Mouse (Mus musculus) lung, embryonic 14.5 days (tissue): ENCODE measurements around the gene Opn1sw. TPM values are rescaled to one million over a fixed set of nuclear protein-coding genes. Genes with fewer than 3 reads are reported as not detected.

ENCODE experiments used
- ATAC-seq: fragments of 200-750 bp; cut with Nextera tagmentation; 2 replicates; pipeline ENCODE4 v1.8.0; 2017; ENCODE audit warnings: mild to moderate bottlenecking, moderate TSS enrichment, moderate library complexity; ENCODE audit not compliant: insufficient read depth
- DNase-seq: peaks from one replicate; pipeline ENCODE4 v3.0.0-alpha.2; 2015
- H3K27ac ChIP-seq: fragments of 300-500 bp; sonication (generic); 2 replicates; pipeline ENCODE4 v1.5.1; 2014; ENCODE audit warnings: low read depth, mild to moderate bottlenecking, moderate library complexity
- H3K27me3 ChIP-seq: fragments of 300-500 bp; sonication (generic); 2 replicates; pipeline ENCODE4 v1.6.1; 2014; ENCODE audit warnings: low read length, control low read depth; ENCODE audit not compliant: insufficient read depth
- H3K36me3 ChIP-seq: fragments of 300-500 bp; sonication (generic); 2 replicates; pipeline ENCODE4 v1.6.1; 2014; ENCODE audit warnings: control low read depth; ENCODE audit not compliant: insufficient read depth
- H3K4me1 ChIP-seq: fragments of 300-500 bp; sonication (generic); 2 replicates; pipeline ENCODE4 v1.6.1; 2014; ENCODE audit warnings: antibody characterized with exemption, control low read depth; ENCODE audit not compliant: insufficient read depth
- H3K4me2 ChIP-seq: fragments of 300-500 bp; sonication (generic); 2 replicates; pipeline ENCODE4 v1.6.1; 2014; ENCODE audit warnings: mild to moderate bottlenecking
- H3K4me3 ChIP-seq: fragments of 300-500 bp; sonication (generic); 2 replicates; pipeline ENCODE4 v1.5.1; 2014; ENCODE audit warnings: low read depth, low read length
- H3K9ac ChIP-seq: fragments of 300-500 bp; sonication (generic); 2 replicates; pipeline ENCODE4 v1.6.1; 2014
- H3K9me3 ChIP-seq: fragments of 300-500 bp; sonication (generic); 2 replicates; pipeline ENCODE4 v1.6.1; 2016; ENCODE audit warnings: low read depth, low read length, control low read depth
- CTCF ChIP-seq: IDR thresholded peaks from 2 replicates; pipeline ENCODE4 v1.5.1; 2016; ENCODE audit warnings: antibody characterized with exemption, low read depth
- WGBS: fragments of 180-500 bp; shearing (Covaris S2); extraction: QIAGEN DNeasy Blood & Tissue Kit; methylation state at CpG from one replicate; pipeline ENCODE4 v1.1.7; 2014; 5-methylcytosine and 5-hydroxymethylcytosine counted together
- polyA plus RNA-seq: library from polyadenylated mRNA; unstranded; fragments of >200 nt; fragmentation: Nextera tagmentation; extraction: Ambion mirVana; gene quantifications from 2 replicates; pipeline ENCODE4 v1.2.1, GENCODE M21; 2014

The Opn1sw gene
- polyA plus RNA-seq, 1 experiment from 2014 or later: 0.61 TPM

DNA sequence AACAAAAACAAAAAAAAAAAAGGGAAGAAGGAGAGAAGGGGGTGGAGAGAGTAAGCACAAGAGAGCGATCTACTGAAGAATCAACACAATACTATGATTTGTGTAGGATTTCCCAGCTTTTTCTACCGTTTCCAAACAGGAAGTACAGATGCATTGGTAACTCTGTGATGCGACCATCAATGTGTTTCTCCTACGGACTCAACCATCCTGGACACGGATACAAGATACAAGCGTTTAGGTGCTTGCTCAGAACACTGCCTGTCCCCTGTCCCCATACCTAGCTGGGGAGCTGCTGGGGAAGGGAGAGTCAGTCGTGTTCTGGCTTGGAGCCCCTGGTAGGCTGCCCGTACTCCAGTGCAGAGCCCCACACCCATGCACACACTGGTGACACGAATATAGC is 1.2 kb upstream of the Opn1sw start:
- 50% methylated on average over 9 of the region's 9 CpGs for WGBS
- Histone ChIP-seq H3K27ac (no peak overlapping the region), H3K36me3 (no peaks in the 10 kb centered on the region), H3K4me1 (no peaks in the 10 kb centered on the region; the same call in 1 of the 2 replicates), H3K27me3 (0 out of 2 replicates have a peak, but pooled peaks cover 6% of the 10 kb centered on the region), H3K4me3 (no peak overlapping the region), H3K9me3 (no peaks in the 10 kb centered on the region), H3K9ac (no peak overlapping the region), H3K4me2 (peak overlapping the region; percentile 45)
- DNase-seq (no peak), ATAC-seq (no peak)
- no peak for TF ChIP-seq CTCF

DNA sequence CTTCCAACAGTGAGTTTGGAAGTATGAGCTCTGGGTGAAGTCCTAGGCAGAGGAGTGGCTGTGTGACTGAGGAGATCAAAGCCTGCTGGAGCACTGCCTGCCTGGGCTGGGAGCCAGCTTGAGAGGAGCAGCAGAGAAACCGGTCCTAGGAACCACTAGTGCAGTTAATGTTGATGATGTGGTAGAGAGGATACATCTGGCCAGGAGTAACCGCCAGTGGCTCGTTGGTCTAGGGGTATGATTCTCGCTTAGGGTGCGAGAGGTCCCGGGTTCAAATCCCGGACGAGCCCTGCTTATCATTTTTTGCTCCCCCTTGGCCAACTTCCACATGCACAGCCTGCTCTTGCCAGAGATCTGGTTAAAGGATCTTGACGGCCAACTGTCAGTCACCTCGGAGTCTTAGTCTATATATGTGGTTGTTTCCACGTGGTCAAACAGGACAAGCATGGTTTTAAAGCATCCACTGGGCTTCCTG is 375 bp upstream of the Opn1sw start:
- H3K4me2 ChIP-seq: peak overlapping the region; percentile 64
- peak overlapping the region; percentile 44 for H3K4me3 ChIP-seq
- H3K9me3 ChIP-seq: no peaks in the 10 kb centered on the region
- WGBS: 4% methylated on average over 11 of the region's 11 CpGs
- TF ChIP-seq CTCF: no peak
- H3K27ac ChIP-seq: peak overlapping the region; percentile 66
- peak; percentile 98 for DNase-seq
- H3K4me1 ChIP-seq: no peaks in the 10 kb centered on the region; the same call in 1 of the 2 replicates
- no peaks in the 10 kb centered on the region for H3K27me3 ChIP-seq
- no peak overlapping the region for H3K9ac ChIP-seq
- no peaks in the 10 kb centered on the region for H3K36me3 ChIP-seq
- peak; percentile 99 for ATAC-seq

DNA sequence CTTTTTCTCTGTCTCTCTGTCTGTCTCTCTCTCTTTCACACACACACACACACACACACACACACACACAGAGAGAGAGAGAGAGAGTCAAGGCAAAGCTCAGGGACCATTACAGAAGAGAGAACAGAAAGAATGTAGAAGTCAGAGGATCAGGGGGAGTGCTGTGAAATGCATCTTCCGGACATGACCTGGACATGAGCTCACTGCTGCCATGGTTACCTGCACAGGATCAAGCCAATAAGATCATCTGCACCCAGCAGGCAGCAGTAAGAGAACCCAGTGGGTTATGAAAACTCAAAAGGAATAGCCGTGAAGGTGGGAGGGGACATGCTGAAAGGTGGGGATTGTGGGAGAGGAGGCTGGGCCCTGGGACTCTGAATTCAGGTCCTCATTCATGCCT is 5.8 kb downstream of the Opn1sw start:
- WGBS: 49% methylated on average over 2 of the region's 2 CpGs
- no peak for TF ChIP-seq CTCF
- H3K27ac ChIP-seq: no peak overlapping the region
- H3K9me3 ChIP-seq: no peaks in the 10 kb centered on the region
- no peak overlapping the region for H3K9ac ChIP-seq
- no peaks in the 10 kb centered on the region; the same call in 1 of the 2 replicates for H3K4me1 ChIP-seq
- ATAC-seq (no peak), DNase-seq (no peak)
- H3K4me2 ChIP-seq: no peak overlapping the region
- no peak overlapping the region for H3K4me3 ChIP-seq
- H3K36me3 ChIP-seq: peaks cover 11% of the 10 kb centered on the region; the same call in 1 of the 2 replicates
- H3K27me3 ChIP-seq: no peaks in the 10 kb centered on the region

DNA sequence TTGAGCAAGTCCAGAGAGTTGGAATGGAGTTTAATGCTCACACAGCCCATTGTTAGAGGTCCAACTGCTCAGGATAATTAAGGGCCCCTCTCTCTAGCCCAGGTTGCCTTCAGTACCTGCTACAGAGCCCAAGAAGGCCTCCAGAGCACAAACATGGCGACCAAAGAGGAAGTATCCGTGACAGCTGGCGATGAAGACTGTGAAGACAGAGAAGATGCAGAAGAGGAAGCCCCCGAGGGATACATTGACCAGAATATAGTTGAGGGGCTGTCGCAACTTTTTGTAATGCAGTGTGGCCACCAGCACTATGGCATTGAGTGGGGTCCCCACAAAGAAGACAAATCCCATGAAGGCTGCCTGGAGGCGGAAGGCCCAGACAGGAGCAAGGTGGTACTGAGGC is 8.3 kb downstream of the Opn1sw start:
- H3K4me3 ChIP-seq: no peak overlapping the region
- H3K4me2 ChIP-seq: no peak overlapping the region
- TF ChIP-seq CTCF: no peak
- DNase-seq (no peak), ATAC-seq (no peak)
- H3K9ac ChIP-seq: no peak overlapping the region
- H3K36me3 ChIP-seq: peaks cover 35% of the 10 kb centered on the region
- H3K9me3 ChIP-seq: no peaks in the 10 kb centered on the region
- no peak overlapping the region for H3K27ac ChIP-seq
- no peaks in the 10 kb centered on the region for H3K27me3 ChIP-seq
- WGBS: 95% methylated on average over 6 of the region's 6 CpGs
- H3K4me1 ChIP-seq: no peaks in the 10 kb centered on the region

DNA sequence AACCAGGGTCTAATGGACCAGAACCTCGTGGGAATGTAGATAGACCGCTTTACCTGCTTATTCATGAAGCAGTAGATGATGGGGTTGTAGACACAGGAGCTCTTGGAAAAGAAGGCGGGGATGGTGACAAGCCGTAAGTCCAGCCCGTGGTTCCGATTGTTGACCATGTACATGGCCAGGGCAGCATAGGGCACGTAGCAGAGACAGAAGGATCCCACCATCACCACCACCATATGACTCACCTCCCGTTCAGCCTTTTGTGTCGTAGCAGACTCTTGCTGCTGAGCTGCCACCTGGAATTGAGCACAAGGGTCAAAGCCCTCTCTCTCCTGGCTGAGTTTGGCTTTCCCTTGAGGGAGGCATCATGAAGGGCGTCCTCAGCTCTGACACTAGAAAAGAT is 9.6 kb downstream of the Opn1sw start:
- WGBS: 93% methylated on average over 10 of the region's 10 CpGs
- Histone ChIP-seq H3K4me1 (no peaks in the 10 kb centered on the region), H3K9me3 (no peaks in the 10 kb centered on the region), H3K4me3 (no peak overlapping the region), H3K27me3 (no peaks in the 10 kb centered on the region), H3K27ac (no peak overlapping the region), H3K9ac (no peak overlapping the region), H3K4me2 (no peak overlapping the region), H3K36me3 (peaks cover 48% of the 10 kb centered on the region)
- DNase-seq: no peak
- no peak for TF ChIP-seq CTCF
- ATAC-seq: peak; percentile 33; the same call in 1 of the 2 replicates

DNA sequence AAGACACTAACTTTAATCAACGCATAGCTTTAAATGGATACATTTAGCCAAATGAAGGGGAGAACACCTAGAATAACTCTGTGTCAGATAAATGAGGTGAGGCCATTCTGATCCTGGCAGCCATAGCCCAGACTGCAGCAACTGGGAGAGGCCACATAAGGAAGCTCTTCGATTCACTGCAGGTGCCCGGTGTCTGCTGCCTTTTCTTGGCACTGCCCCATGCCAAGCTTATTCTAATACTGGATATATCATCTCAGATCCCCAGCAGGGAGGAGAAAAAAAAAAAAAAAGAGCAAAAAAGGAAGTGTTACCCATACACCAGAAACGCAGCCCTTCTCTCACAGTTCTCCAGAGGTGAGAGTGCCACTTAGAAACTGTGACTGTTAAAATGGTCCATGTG is 10.9 kb downstream of the Opn1sw start:
- no peak for DNase-seq
- no peaks in the 10 kb centered on the region for H3K9me3 ChIP-seq
- WGBS: 92% methylated on average over 4 of the region's 4 CpGs
- no peak overlapping the region for H3K4me3 ChIP-seq
- peaks cover 61% of the 10 kb centered on the region for H3K36me3 ChIP-seq
- H3K4me2 ChIP-seq: no peak overlapping the region
- no peak for ATAC-seq
- no peaks in the 10 kb centered on the region for H3K27me3 ChIP-seq
- TF ChIP-seq CTCF: no peak
- H3K9ac ChIP-seq: no peak overlapping the region
- H3K27ac ChIP-seq: no peak overlapping the region
- H3K4me1 ChIP-seq: no peaks in the 10 kb centered on the region

DNA sequence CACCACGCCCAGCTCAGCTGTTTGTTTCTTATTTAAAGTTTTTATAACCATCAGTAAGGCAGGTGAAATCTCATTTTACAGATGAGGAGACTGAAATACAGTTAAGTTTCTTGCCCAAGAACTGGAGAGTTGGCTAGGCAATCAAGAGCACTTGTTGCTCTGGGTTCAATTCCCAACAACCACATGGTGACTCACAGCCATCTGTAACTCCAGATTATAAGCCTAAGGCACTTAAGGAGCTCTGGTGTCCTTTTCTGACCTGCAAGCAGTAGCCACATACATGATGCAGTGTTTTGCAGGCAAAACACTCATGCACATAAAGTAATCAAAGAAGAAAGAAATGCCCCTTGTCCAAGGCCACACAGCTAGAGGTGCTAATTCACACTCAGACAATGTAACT is 23.0 kb downstream of the Opn1sw start:
- DNase-seq (no peak), ATAC-seq (no peak)
- H3K4me1 ChIP-seq: no peaks in the 10 kb centered on the region
- no peaks in the 10 kb centered on the region for H3K9me3 ChIP-seq
- no peak overlapping the region for H3K4me2 ChIP-seq
- no peak overlapping the region for H3K27ac ChIP-seq
- H3K27me3 ChIP-seq: no peaks in the 10 kb centered on the region
- no peak overlapping the region for H3K9ac ChIP-seq
- no peak for TF ChIP-seq CTCF
- WGBS: 92% methylated on average over 1 of the region's 1 CpGs
- H3K4me3 ChIP-seq: no peak overlapping the region
- H3K36me3 ChIP-seq: peaks cover 70% of the 10 kb centered on the region

DNA sequence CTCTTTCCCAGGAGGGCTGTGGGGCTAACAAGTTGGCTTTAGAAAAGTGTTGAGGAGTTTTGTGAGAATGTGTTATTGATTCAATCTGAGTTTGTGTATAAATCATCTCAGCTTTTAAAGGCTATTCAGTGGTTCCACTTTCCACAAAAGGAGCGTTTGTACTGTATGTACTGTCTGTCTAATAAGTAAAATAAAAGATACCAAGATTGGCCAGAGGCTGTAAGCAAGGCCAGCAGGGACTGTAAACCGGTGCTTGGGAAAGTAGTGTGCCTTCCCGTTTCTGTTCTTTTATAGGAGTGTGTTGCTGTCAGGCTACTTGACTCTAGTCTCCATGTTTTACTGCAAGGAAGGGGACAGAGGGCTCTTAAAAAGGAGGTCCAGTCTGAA is 25.1 kb downstream of the Opn1sw start:
- Histone ChIP-seq H3K9me3 (no peaks in the 10 kb centered on the region), H3K9ac (no peak overlapping the region), H3K4me1 (no peaks in the 10 kb centered on the region), H3K27ac (no peak overlapping the region), H3K27me3 (no peaks in the 10 kb centered on the region), H3K4me2 (no peak overlapping the region), H3K4me3 (no peak overlapping the region), H3K36me3 (peaks cover 73% of the 10 kb centered on the region)
- DNase-seq: no peak
- 82% methylated on average over 3 of the region's 3 CpGs for WGBS
- no peak for TF ChIP-seq CTCF
- no peak for ATAC-seq
